Mouse (Mus musculus) CD8-positive naive resting alpha-beta T cell, adult 2 months (primary cell): ENCODE data around the gene Ly6g6c.

Experiments
- DNase-seq, 2 experiments: peaks; one replicate each; pipeline ENCODE4 v3.0.0; 2022; ENCODE audit warnings: low read depth in 2 of 2, low spot score in 2 of 2

Ly6g6c gene

GRCm38 (mm10) chr17:35064951-35065947, at the start of gene Ly6g6c:
TSS of gene Ly6g6c (plus strand) at chr17:35065388.
- DNase-seq: no peak

- DNase-seq: no peak
These were observed 48.8 kb upstream of the Ly6g6c start, which contains the start of gene Vwa7 for GRCm38 (mm10) chr17:35016376-35016775. TSS of gene Vwa7 (plus strand) at chr17:35016579.

GRCm38 (mm10) chr17:35016791-35017705, 48.1 kb upstream of the Ly6g6c start:
- no peak for DNase-seq

GRCm38 (mm10) chr17:35017706-35018030, 47.5 kb upstream of the Ly6g6c start:
- DNase-seq: no peak

GRCm38 (mm10) chr17:35018171-35018570, 47.0 kb upstream of the Ly6g6c start:
- no peak for DNase-seq

GRCm38 (mm10) chr17:35019894-35020293, 45.3 kb upstream of the Ly6g6c start:
- no peak for DNase-seq

- DNase-seq: no peak
These were observed 44.6 kb upstream of the Ly6g6c start for GRCm38 (mm10) chr17:35020551-35020950.

- peak; percentile 87 to 92 for DNase-seq
These were observed 43.9 kb upstream of the Ly6g6c start for GRCm38 (mm10) chr17:35021163-35021808.

GRCm38 (mm10) chr17:35021842-35022477, 43.2 kb upstream of the Ly6g6c start:
- no peak for DNase-seq

- DNase-seq: no peak
These were observed 42.6 kb upstream of the Ly6g6c start for GRCm38 (mm10) chr17:35022541-35023060.

- DNase-seq: no peak
These were observed 42.0 kb upstream of the Ly6g6c start for GRCm38 (mm10) chr17:35023221-35023620.

- no peak for DNase-seq
These were observed 41.4 kb upstream of the Ly6g6c start for GRCm38 (mm10) chr17:35023756-35024155.

- DNase-seq: no peak
These were observed 40.9 kb upstream of the Ly6g6c start for GRCm38 (mm10) chr17:35024261-35024660.

- no peak for DNase-seq
These were observed 40.3 kb upstream of the Ly6g6c start for GRCm38 (mm10) chr17:35024691-35025488.

- DNase-seq: no peak
These were observed 39.0 kb upstream of the Ly6g6c start for GRCm38 (mm10) chr17:35026206-35026605.

GRCm38 (mm10) chr17:35027277-35028068, 37.7 kb upstream of the Ly6g6c start, which contains the start of gene Sapcd1:
TSS of gene Sapcd1 (minus strand) at chr17:35028016.
- DNase-seq: no peak

GRCm38 (mm10) chr17:35028315-35028714, 36.9 kb upstream of the Ly6g6c start:
- DNase-seq: no peak

- no peak for DNase-seq
These were observed 35.3 kb upstream of the Ly6g6c start for GRCm38 (mm10) chr17:35029691-35030532.
